Mouse (Mus musculus) erythroblast, embryonic 14.5 days (primary cell): ENCODE results near the gene Ap5z1.

ENCODE experiments used
- GATA1 ChIP-seq: IDR thresholded peaks from 2 replicates; pipeline ENCODE4 v1.6.1; 2012; ENCODE audit warnings: low read length, inconsistent platforms, mixed read lengths
- TAL1 ChIP-seq: IDR thresholded peaks from 3 replicates; pipeline ENCODE4 v1.6.1; 2012; ENCODE audit warnings: low read length, inconsistent platforms, mixed read lengths

DNA sequence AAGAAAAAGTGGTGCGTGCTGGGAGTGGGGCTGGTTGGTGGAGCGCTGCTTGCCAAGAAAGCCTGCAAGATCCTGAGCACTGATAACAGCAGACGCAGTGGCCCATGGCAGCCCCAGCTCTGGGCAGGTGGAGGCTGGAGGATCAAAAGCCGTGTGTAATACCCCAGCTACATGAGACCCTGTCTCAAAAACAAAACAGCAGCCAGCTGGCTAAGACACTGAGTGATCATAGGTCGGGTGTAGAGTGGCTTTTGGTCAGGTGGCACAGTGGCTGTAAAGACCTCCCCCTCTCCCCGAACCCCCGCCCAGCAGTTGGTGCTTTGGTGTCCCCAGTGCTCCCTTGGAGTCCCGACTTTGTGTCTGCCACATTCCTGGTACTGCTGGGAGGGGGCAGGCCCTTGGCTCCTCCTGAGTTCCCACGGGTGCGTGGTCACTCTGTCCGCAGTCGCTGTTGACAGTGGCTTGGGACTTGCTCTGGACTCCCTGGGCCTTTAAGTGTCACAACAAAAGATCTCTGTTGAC lies 23.8 kb upstream of the Ap5z1 start:
- TF ChIP-seq GATA1 (peak; percentile 94), TAL1 (no peak)
